Comparison of ENCODE assay signal across 9 mouse cellular contexts in the genomic region with DNA sequence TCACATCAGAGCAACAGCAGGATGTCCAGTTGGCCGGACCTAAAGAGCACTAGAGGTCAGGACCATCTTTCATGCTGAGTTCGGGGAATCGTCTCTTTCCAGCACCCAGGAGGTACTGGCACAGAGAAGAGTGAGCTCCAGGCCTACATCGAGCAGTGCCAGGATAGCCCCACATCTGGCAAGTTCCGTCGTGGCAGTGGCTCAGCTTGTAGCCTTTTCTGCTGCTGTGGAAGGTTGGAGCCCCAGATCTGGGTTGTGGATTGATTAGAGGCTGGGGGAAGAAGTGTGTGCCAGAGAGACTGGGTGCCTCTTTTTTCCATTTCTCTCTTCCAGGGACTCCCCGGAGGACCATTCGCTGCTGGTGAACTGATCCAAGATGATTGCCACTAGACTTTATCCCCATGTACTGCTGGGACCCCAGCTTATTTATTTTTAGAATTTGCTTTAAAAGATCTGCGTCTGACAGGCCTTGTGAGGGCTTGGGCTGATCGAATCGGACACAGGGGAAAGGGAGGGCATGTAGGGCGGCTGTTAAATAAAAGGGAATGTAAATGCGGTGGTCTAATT. TPM values are rescaled to one million over a fixed set of nuclear protein-coding genes. Genes with fewer than 3 reads are reported as not detected.
DNase-seq lines count a peak whose midpoint lies in the region; ATAC-seq lines count a peak whose summit lies in the region.
"Had no signal": no experiment of that assay in that cellular context is flagged by ENCODE, and none has a peak within 500 bp of the region (broad histone marks: within the 10 kb centered on the region; RNA-seq: fewer than 3 reads in every experiment).

No protein-coding gene starts in this region.

- peak overlapping the region; percentile 69 for H3K4me3 ChIP-seq in heart, embryonic 11.5 days (ENCODE audit: low read depth, low read length)
- H3K4me3 ChIP-seq in midbrain, embryonic 14.5 days (replicated peaks; ENCODE audit: low read depth, low read length) = peak overlapping the region; percentile 64

- intact Hi-C loops in heart, postnatal 36 days (cut with DNase I) = loop anchor here (1.0 to 10.0 kb wide), 4 partner anchors 13 to 740 kb away; a partner anchor contains a TSS

- no peaks in the 10 kb centered on the region for H3K9me3 ChIP-seq in heart, embryonic 11.5 days (replicated peaks; ENCODE audit: control insufficient read depth, low read length)
- H3K9me3 ChIP-seq in midbrain, embryonic 14.5 days (ENCODE audit: control insufficient read depth, low read length) = no peaks in the 10 kb centered on the region

- H3K4me2 ChIP-seq in heart, embryonic 11.5 days = peak overlapping the region; percentile 98
- H3K4me2 ChIP-seq in midbrain, embryonic 14.5 days (ENCODE audit: low read length) = peak overlapping the region; percentile 89

- DNase-seq in heart, postnatal 36 days = no peak
- peak; percentile 36 to 39 for DNase-seq in cerebellum, postnatal 14 days
- DNase-seq in induced T-regulatory cell, adult 2 months (ENCODE audit: low read depth) = peak; percentile 14
- no peak for DNase-seq in midbrain, embryonic 14.5 days
- DNase-seq in gastrocnemius, postnatal 4 days (ENCODE audit: low spot score in 2 of 2) = no peak
- DNase-seq in right cerebral cortex, adult 18-20 months = no peak
- no peak for DNase-seq in thymus, postnatal 36 days

- no peak for ATAC-seq in heart, embryonic 11.5 days (replicated peaks; ENCODE audit: insufficient number of reproducible peaks, low FRiP score, low TSS enrichment)
- ATAC-seq in midbrain, embryonic 14.5 days (ENCODE audit: low FRiP score, low TSS enrichment) = no peak

- peaks cover 14% of the 10 kb centered on the region for H3K36me3 ChIP-seq in heart, embryonic 11.5 days (ENCODE audit: control insufficient read depth, insufficient read depth, low read length)
- H3K36me3 ChIP-seq in midbrain, embryonic 14.5 days (ENCODE audit: control insufficient read depth, insufficient read depth, low read length) = peaks cover 38% of the 10 kb centered on the region

- no peak overlapping the region for H3K27ac ChIP-seq in heart, embryonic 11.5 days (ENCODE audit: low read depth, low read length)
- peak overlapping the region; percentile 75 for H3K27ac ChIP-seq in midbrain, embryonic 14.5 days (replicated peaks; ENCODE audit: low read depth, low read length)

- no peaks in the 10 kb centered on the region for H3K27me3 ChIP-seq in heart, embryonic 11.5 days (ENCODE audit: control insufficient read depth, insufficient read depth, low read length)
- H3K27me3 ChIP-seq in midbrain, embryonic 14.5 days (ENCODE audit: control insufficient read depth, insufficient read depth, low read length) = no peaks in the 10 kb centered on the region
- H3K27me3 ChIP-seq: Patski had no signal

- peak overlapping the region; percentile 74 for H3K9ac ChIP-seq in heart, embryonic 11.5 days (ENCODE audit: low read depth, low read length)
- H3K9ac ChIP-seq in midbrain, embryonic 14.5 days (replicated peaks; ENCODE audit: low read length) = peak overlapping the region; percentile 36; the same call in 1 of the 2 replicates

- whole genome bisulfite sequencing in heart, embryonic 11.5 days (ENCODE audit: insufficient replicate concordance) = 34% methylated on average over 13 of the region's 13 CpGs
- 34% methylated on average over 13 of the region's 13 CpGs for WGBS in midbrain, embryonic 14.5 days

- 0 out of 2 replicates have a peak, but pooled peaks cover 2% of the 10 kb centered on the region for H3K4me1 ChIP-seq in heart, embryonic 11.5 days (ENCODE audit: control insufficient read depth, insufficient read depth, low read length)
- H3K4me1 ChIP-seq in midbrain, embryonic 14.5 days (ENCODE audit: control insufficient read depth, insufficient read depth, low read length) = no peaks in the 10 kb centered on the region

RNA-seq across cellular contexts. Expression of a gene that starts 0.4 kb away (rescaled TPM):
- polyA plus RNA-seq in heart, embryonic 11.5 days (2014; fragmentation: Nextera tagmentation; extraction: Ambion mirVana) = 14.0 and 15.9 TPM in 2 replicates
- total RNA-seq in heart, postnatal 36 days (2021) = 10 to 100 TPM in 1 of 2 experiments, 1 to 10 TPM in 1; 8.1 to 14.3 TPM
- 26.4 and 31.1 TPM in 2 replicates for polyA plus RNA-seq in midbrain, embryonic 14.5 days (2014; fragmentation: Nextera tagmentation; extraction: Ambion mirVana)
- 10 to 100 TPM; 15.8 to 20.6 TPM for total RNA-seq in gastrocnemius, postnatal 4 days (2021)

RNA-seq across cellular contexts. Expression of a gene that starts 14.5 kb away (rescaled TPM):
- 31.3 and 48.1 TPM in 2 replicates for polyA plus RNA-seq in heart, embryonic 11.5 days (2014; fragmentation: Nextera tagmentation; extraction: Ambion mirVana)
- total RNA-seq in heart, postnatal 36 days (2021) = 10 to 100 TPM; 22.9 to 23.2 TPM
- 76.7 and 78.9 TPM in 2 replicates for polyA plus RNA-seq in midbrain, embryonic 14.5 days (2014; fragmentation: Nextera tagmentation; extraction: Ambion mirVana)
- 10 to 100 TPM; 22.8 to 26.7 TPM for total RNA-seq in gastrocnemius, postnatal 4 days (2021)

RNA-seq across cellular contexts. Expression of a gene that starts 21.8 kb away (rescaled TPM):
- 11.5 and 19.7 TPM in 2 replicates for polyA plus RNA-seq in heart, embryonic 11.5 days (2014; fragmentation: Nextera tagmentation; extraction: Ambion mirVana)
- total RNA-seq in heart, postnatal 36 days (2021) = 10 to 100 TPM; 30.3 to 31.3 TPM
- polyA plus RNA-seq in midbrain, embryonic 14.5 days (2014; fragmentation: Nextera tagmentation; extraction: Ambion mirVana) = 53.0 and 80.8 TPM in 2 replicates
- total RNA-seq in gastrocnemius, postnatal 4 days (2021) = 10 to 100 TPM; 22.3 to 23.6 TPM

RNA-seq across cellular contexts. Expression of a gene that starts 44.1 kb away (rescaled TPM):
- polyA plus RNA-seq in heart, embryonic 11.5 days (2014; fragmentation: Nextera tagmentation; extraction: Ambion mirVana) = not detected in 2 replicates
- total RNA-seq in heart, postnatal 36 days (2021) = not detected
- 0.18 and 0.58 TPM in 2 replicates for polyA plus RNA-seq in midbrain, embryonic 14.5 days (2014; fragmentation: Nextera tagmentation; extraction: Ambion mirVana)
- total RNA-seq in gastrocnemius, postnatal 4 days (2021) = under 1 TPM in 1 of 2 experiments, not detected in 1; 0.16 TPM
- polyA plus RNA-seq: Patski had no signal

RNA-seq across cellular contexts. Expression of a gene that starts 47.3 kb away (rescaled TPM):
- polyA plus RNA-seq in heart, embryonic 11.5 days (2014; fragmentation: Nextera tagmentation; extraction: Ambion mirVana) = 2.7 and 3.1 TPM in 2 replicates
- 1 to 10 TPM; 3.2 to 4.1 TPM for total RNA-seq in heart, postnatal 36 days (2021)
- polyA plus RNA-seq in midbrain, embryonic 14.5 days (2014; fragmentation: Nextera tagmentation; extraction: Ambion mirVana) = 3.2 and 3.9 TPM in 2 replicates
- total RNA-seq in gastrocnemius, postnatal 4 days (2021) = 1 to 10 TPM; 3.1 to 5.9 TPM

Comparison
In these comparisons a context has a peak if more than half of its experiments do, and no peak if none do; other contexts are left out.
1. DNase-seq: peak in cerebellum, postnatal 14 days (2 of 2) and induced T-regulatory cell, adult 2 months (single experiment); none in heart, postnatal 36 days (0 of 2), midbrain, embryonic 14.5 days (single experiment), gastrocnemius, postnatal 4 days (0 of 2), right cerebral cortex, adult 18-20 months (single experiment) and thymus, postnatal 36 days (0 of 2).